Mouse (Mus musculus): ENCODE measurements around the gene Calm3. TPM values are rescaled to one million over a fixed set of nuclear protein-coding genes. Genes with fewer than 3 reads are reported as not detected.

Calm3 gene
- polyA plus RNA-seq, 1 experiment: 325 TPM

- H3K36me3 ChIP-seq (ENCODE audit: control insufficient read depth, insufficient read depth, low read length): no peaks in the 10 kb centered on the region
- H3K27ac ChIP-seq (ENCODE audit: insufficient read depth, low read depth, low read length): peak overlapping the region; percentile 76
- peaks cover 14% of the 10 kb centered on the region for H3K4me1 ChIP-seq (ENCODE audit: control insufficient read depth, insufficient read depth, low read length)
- no peak for TF ChIP-seq CTCF (conservative IDR thresholded peaks at IDR 0.05; ENCODE audit: insufficient read depth, insufficient read length, low read depth, low read length)
- TF ChIP-seq POLR2A (IDR thresholded peaks at IDR 0.05; ENCODE audit: low read depth, low read length): peak; percentile 8
- 1% methylated on average over 57 of the region's 57 CpGs for WGBS
- H3K27me3 ChIP-seq (replicated peaks; ENCODE audit: control insufficient read depth, insufficient read depth, low read length): no peaks in the 10 kb centered on the region
- peak overlapping the region; percentile 85 for H3K4me3 ChIP-seq (ENCODE audit: insufficient read depth, low read depth, low read length)
- no peak for DNase-seq
Measured at GRCm38 (mm10) chr7:16923283-16924036, 454 bp downstream of the Calm3 start.

GRCm38 (mm10) chr7:16922360-16922973 lies 1.4 kb downstream of the Calm3 start:
- peak overlapping the region; percentile 85 for H3K4me3 ChIP-seq (ENCODE audit: insufficient read depth, low read depth, low read length)
- DNase-seq: peak; percentile 55
- no peak for TF ChIP-seq POLR2A (IDR thresholded peaks at IDR 0.05; ENCODE audit: low read depth, low read length)
- no peak for TF ChIP-seq CTCF (conservative IDR thresholded peaks at IDR 0.05; ENCODE audit: insufficient read depth, insufficient read length, low read depth, low read length)
- H3K27me3 ChIP-seq (replicated peaks; ENCODE audit: control insufficient read depth, insufficient read depth, low read length): no peaks in the 10 kb centered on the region
- no peaks in the 10 kb centered on the region for H3K36me3 ChIP-seq (ENCODE audit: control insufficient read depth, insufficient read depth, low read length)
- peaks cover 14% of the 10 kb centered on the region for H3K4me1 ChIP-seq (ENCODE audit: control insufficient read depth, insufficient read depth, low read length)
- H3K27ac ChIP-seq (ENCODE audit: insufficient read depth, low read depth, low read length): peak overlapping the region; percentile 8; the same call in 1 of the 2 replicates
- WGBS: 27% methylated on average over 10 of the region's 10 CpGs

GRCm38 (mm10) chr7:16921881-16922335 lies 2.0 kb downstream of the Calm3 start:
- no peak for TF ChIP-seq POLR2A (IDR thresholded peaks at IDR 0.05; ENCODE audit: low read depth, low read length)
- no peak for TF ChIP-seq CTCF (conservative IDR thresholded peaks at IDR 0.05; ENCODE audit: insufficient read depth, insufficient read length, low read depth, low read length)
- Histone ChIP-seq H3K4me3 (ENCODE audit: insufficient read depth, low read depth, low read length) (peak overlapping the region; percentile 85), H3K27ac (ENCODE audit: insufficient read depth, low read depth, low read length) (peak overlapping the region; percentile 60), H3K27me3 (replicated peaks; ENCODE audit: control insufficient read depth, insufficient read depth, low read length) (no peaks in the 10 kb centered on the region), H3K4me1 (ENCODE audit: control insufficient read depth, insufficient read depth, low read length) (peaks cover 14% of the 10 kb centered on the region), H3K36me3 (ENCODE audit: control insufficient read depth, insufficient read depth, low read length) (0 out of 2 replicates have a peak, but pooled peaks cover 1% of the 10 kb centered on the region)
- 16% methylated on average over 6 of the region's 6 CpGs for WGBS
- DNase-seq: peak; percentile 74

GRCm38 (mm10) chr7:16920818-16921791 lies 2.8 kb downstream of the Calm3 start:
- Histone ChIP-seq H3K27me3 (replicated peaks; ENCODE audit: control insufficient read depth, insufficient read depth, low read length) (no peaks in the 10 kb centered on the region), H3K4me1 (ENCODE audit: control insufficient read depth, insufficient read depth, low read length) (peaks cover 14% of the 10 kb centered on the region), H3K36me3 (ENCODE audit: control insufficient read depth, insufficient read depth, low read length) (0 out of 2 replicates have a peak, but pooled peaks cover 2% of the 10 kb centered on the region), H3K4me3 (ENCODE audit: insufficient read depth, low read depth, low read length) (peak overlapping the region; percentile 85), H3K27ac (ENCODE audit: insufficient read depth, low read depth, low read length) (peak overlapping the region; percentile 60)
- no peak for TF ChIP-seq CTCF (conservative IDR thresholded peaks at IDR 0.05; ENCODE audit: insufficient read depth, insufficient read length, low read depth, low read length)
- no peak for TF ChIP-seq POLR2A (IDR thresholded peaks at IDR 0.05; ENCODE audit: low read depth, low read length)
- 43% methylated on average over 21 of the region's 21 CpGs for WGBS
- no peak for DNase-seq

- peaks cover 14% of the 10 kb centered on the region for H3K4me1 ChIP-seq (ENCODE audit: control insufficient read depth, insufficient read depth, low read length)
- H3K36me3 ChIP-seq (ENCODE audit: control insufficient read depth, insufficient read depth, low read length): 0 out of 2 replicates have a peak, but pooled peaks cover 2% of the 10 kb centered on the region
- no peak overlapping the region for H3K4me3 ChIP-seq (ENCODE audit: insufficient read depth, low read depth, low read length)
- no peak for TF ChIP-seq CTCF (conservative IDR thresholded peaks at IDR 0.05; ENCODE audit: insufficient read depth, insufficient read length, low read depth, low read length)
- no peak for TF ChIP-seq POLR2A (IDR thresholded peaks at IDR 0.05; ENCODE audit: low read depth, low read length)
- no peak for DNase-seq
- H3K27me3 ChIP-seq (replicated peaks; ENCODE audit: control insufficient read depth, insufficient read depth, low read length): no peaks in the 10 kb centered on the region
- no peak overlapping the region for H3K27ac ChIP-seq (ENCODE audit: insufficient read depth, low read depth, low read length)
- WGBS: 83% methylated on average over 7 of the region's 7 CpGs
Measured at GRCm38 (mm10) chr7:16920150-16920579, 3.7 kb downstream of the Calm3 start.

- 69% methylated on average over 13 of the region's 13 CpGs for WGBS
- no peaks in the 10 kb centered on the region for H3K27me3 ChIP-seq (replicated peaks; ENCODE audit: control insufficient read depth, insufficient read depth, low read length)
- H3K36me3 ChIP-seq (ENCODE audit: control insufficient read depth, insufficient read depth, low read length): 0 out of 2 replicates have a peak, but pooled peaks cover 2% of the 10 kb centered on the region
- H3K4me3 ChIP-seq (ENCODE audit: insufficient read depth, low read depth, low read length): no peak overlapping the region
- DNase-seq: no peak
- H3K4me1 ChIP-seq (ENCODE audit: control insufficient read depth, insufficient read depth, low read length): peaks cover 14% of the 10 kb centered on the region
- no peak overlapping the region for H3K27ac ChIP-seq (ENCODE audit: insufficient read depth, low read depth, low read length)
- TF ChIP-seq CTCF (conservative IDR thresholded peaks at IDR 0.05; ENCODE audit: insufficient read depth, insufficient read length, low read depth, low read length) (no peak), POLR2A (IDR thresholded peaks at IDR 0.05; ENCODE audit: low read depth, low read length) (no peak)
Measured at GRCm38 (mm10) chr7:16919395-16920149, 4.3 kb downstream of the Calm3 start.
